18 mouse cellular contexts compared by ENCODE assay signal in genomic region chr13:99550060-99550459, GRCm38 (mm10). TPM values are rescaled to one million over a fixed set of nuclear protein-coding genes. Genes with fewer than 3 reads are reported as not detected.
DNase-seq lines count a peak whose midpoint lies in the region; ATAC-seq lines count a peak whose summit lies in the region.
"Had no signal": no experiment of that assay in that cellular context is flagged by ENCODE, and none has a peak within 500 bp of the region (broad histone marks: within the 10 kb centered on the region; RNA-seq: fewer than 3 reads in every experiment).

No protein-coding gene starts in this region.

- peak overlapping the region; percentile 72 for H3K27ac ChIP-seq in midbrain, embryonic 10.5 days (replicated peaks)
- no peak overlapping the region; the same call in 1 of the 2 replicates for H3K27ac ChIP-seq in midbrain, embryonic 11.5 days (ENCODE audit: low read depth, low read length)
- peak overlapping the region; percentile 73 for H3K27ac ChIP-seq in hindbrain, embryonic 12.5 days
- H3K27ac ChIP-seq in midbrain, embryonic 15.5 days = 0 out of 2 replicates have a peak overlapping the region, but pooled peaks have one; percentile 48
- H3K27ac ChIP-seq: heart, adult 2 months; intestine, embryonic 15.5 days; left cerebral cortex, adult 2 months; limb, embryonic 12.5 days; liver, embryonic 15.5 days; stomach, postnatal 0 days had no signal

- H3K36me3 ChIP-seq in midbrain, embryonic 10.5 days = no peaks in the 10 kb centered on the region
- no peaks in the 10 kb centered on the region for H3K36me3 ChIP-seq in midbrain, embryonic 11.5 days (ENCODE audit: control insufficient read depth, insufficient read depth, low read length)
- H3K36me3 ChIP-seq in hindbrain, embryonic 12.5 days = no peaks in the 10 kb centered on the region
- no peaks in the 10 kb centered on the region for H3K36me3 ChIP-seq in midbrain, embryonic 15.5 days (replicated peaks)
- H3K36me3 ChIP-seq: intestine, embryonic 15.5 days; limb, embryonic 12.5 days; liver, embryonic 15.5 days had no signal

- H3K4me2 ChIP-seq in midbrain, embryonic 11.5 days = no peak overlapping the region
- H3K4me2 ChIP-seq in hindbrain, embryonic 12.5 days (replicated peaks) = peak overlapping the region; percentile 19; the same call in 1 of the 2 replicates
- H3K4me2 ChIP-seq in midbrain, embryonic 15.5 days = no peak overlapping the region
- H3K4me2 ChIP-seq: intestine, embryonic 15.5 days; limb, embryonic 12.5 days; liver, embryonic 15.5 days had no signal

- no peak for ATAC-seq in midbrain, embryonic 11.5 days (ENCODE audit: low FRiP score)
- peak; percentile 24; the same call in 1 of the 2 replicates for ATAC-seq in hindbrain, embryonic 12.5 days (ENCODE audit: low FRiP score)
- ATAC-seq in midbrain, embryonic 15.5 days (replicated peaks) = peak; percentile 62; the same call in 1 of the 2 replicates
- ATAC-seq in monocyte, adult 5-6 weeks (replicated peaks; ENCODE audit: insufficient number of reproducible peaks, low FRiP score, low TSS enrichment, poor library complexity, severe bottlenecking) = no peak
- ATAC-seq: intestine, embryonic 15.5 days had no signal

- H3K9ac ChIP-seq in midbrain, embryonic 11.5 days (ENCODE audit: low read length) = no peak overlapping the region
- no peak overlapping the region for H3K9ac ChIP-seq in hindbrain, embryonic 12.5 days
- no peak overlapping the region; the same call in 1 of the 2 replicates for H3K9ac ChIP-seq in midbrain, embryonic 15.5 days
- H3K9ac ChIP-seq: intestine, embryonic 15.5 days; limb, embryonic 12.5 days; liver, embryonic 15.5 days had no signal

- WGBS in midbrain, embryonic 10.5 days = 61% methylated on average over 4 of the region's 4 CpGs
- WGBS in midbrain, embryonic 11.5 days = 60% methylated on average over 4 of the region's 4 CpGs
- 46% methylated on average over 4 of the region's 4 CpGs for WGBS in hindbrain, embryonic 12.5 days
- WGBS in midbrain, embryonic 15.5 days = 33% methylated on average over 4 of the region's 4 CpGs

- no peaks in the 10 kb centered on the region for H3K27me3 ChIP-seq in midbrain, embryonic 10.5 days (ENCODE audit: low read depth, poor library complexity, severe bottlenecking)
- no peaks in the 10 kb centered on the region for H3K27me3 ChIP-seq in midbrain, embryonic 11.5 days (ENCODE audit: control insufficient read depth, insufficient read depth, low read length)
- H3K27me3 ChIP-seq in hindbrain, embryonic 12.5 days = no peaks in the 10 kb centered on the region
- H3K27me3 ChIP-seq in midbrain, embryonic 15.5 days (replicated peaks) = no peaks in the 10 kb centered on the region
- H3K27me3 ChIP-seq: intestine, embryonic 15.5 days; limb, embryonic 12.5 days; liver, embryonic 15.5 days had no signal

- no peak overlapping the region for H3K4me3 ChIP-seq in midbrain, embryonic 10.5 days
- no peak overlapping the region for H3K4me3 ChIP-seq in midbrain, embryonic 11.5 days (ENCODE audit: low read depth, low read length)
- no peak overlapping the region for H3K4me3 ChIP-seq in hindbrain, embryonic 12.5 days
- H3K4me3 ChIP-seq in midbrain, embryonic 15.5 days = no peak overlapping the region
- H3K4me3 ChIP-seq: heart, adult 2 months; intestine, embryonic 15.5 days; left cerebral cortex, adult 2 months; limb, embryonic 12.5 days; liver, embryonic 15.5 days; megakaryocyte, embryonic 14.5 days had no signal

- H3K9me3 ChIP-seq in midbrain, embryonic 10.5 days (replicated peaks) = no peaks in the 10 kb centered on the region
- H3K9me3 ChIP-seq in midbrain, embryonic 11.5 days (ENCODE audit: control insufficient read depth, low read length) = no peaks in the 10 kb centered on the region
- H3K9me3 ChIP-seq in hindbrain, embryonic 12.5 days (replicated peaks) = no peaks in the 10 kb centered on the region
- H3K9me3 ChIP-seq in midbrain, embryonic 15.5 days = no peaks in the 10 kb centered on the region
- H3K9me3 ChIP-seq: intestine, embryonic 15.5 days; limb, embryonic 12.5 days; liver, embryonic 15.5 days; megakaryocyte, embryonic 14.5 days had no signal

- no peak for DNase-seq in midbrain, embryonic 10.5 days (ENCODE audit: low spot score)
- DNase-seq in midbrain, embryonic 11.5 days (ENCODE audit: low spot score, missing footprints) = no peak
- no peak for DNase-seq in MN1 (ENCODE audit: low spot score)
- no peak for DNase-seq in thymus, postnatal 0 days (ENCODE audit: low spot score)
- DNase-seq: cerebellum, adult 11-12 months; heart, adult 2 months; heart, postnatal 14 days; lung, postnatal 10 days; thymus, postnatal 36 days had no signal

- peaks cover 49% of the 10 kb centered on the region for H3K4me1 ChIP-seq in midbrain, embryonic 10.5 days
- peaks cover 16% of the 10 kb centered on the region for H3K4me1 ChIP-seq in midbrain, embryonic 11.5 days (ENCODE audit: control insufficient read depth, insufficient read depth, low read length)
- H3K4me1 ChIP-seq in hindbrain, embryonic 12.5 days = peaks cover 30% of the 10 kb centered on the region
- H3K4me1 ChIP-seq in midbrain, embryonic 15.5 days = peaks cover 18% of the 10 kb centered on the region
- H3K4me1 ChIP-seq: liver, embryonic 15.5 days; megakaryocyte, embryonic 14.5 days had no signal

RNA-seq across cellular contexts. Expression of gene Map1b, which starts 33.7 kb away (rescaled TPM):
- 665 and 916 TPM in 2 replicates for polyA plus RNA-seq in midbrain, embryonic 10.5 days (2016; fragmentation: Nextera tagmentation; extraction: Ambion mirVana)
- polyA plus RNA-seq in midbrain, embryonic 11.5 days (2014; fragmentation: Nextera tagmentation; extraction: Ambion mirVana) = 911 and 979 TPM in 2 replicates
- 1,280 and 1,328 TPM in 2 replicates for polyA plus RNA-seq in hindbrain, embryonic 12.5 days (2016; fragmentation: Nextera tagmentation; extraction: Ambion mirVana)
- polyA plus RNA-seq in midbrain, embryonic 15.5 days (2015; fragmentation: Nextera tagmentation; extraction: Ambion mirVana) = 2,126 and 2,223 TPM in 2 replicates
- total RNA-seq in monocyte, adult 5-6 weeks (2017) = 0.11 to 0.19 TPM (median 0.19 TPM) in 3 replicates
- 4.0 and 5.8 TPM in 2 replicates for polyA plus RNA-seq in thymus, postnatal 0 days (2015; fragmentation: Nextera tagmentation; extraction: Ambion mirVana)

Comparison
In these comparisons a context has a peak if more than half of its experiments do, and no peak if none do; other contexts are left out.
1. ATAC-seq: peak in hindbrain, embryonic 12.5 days (single experiment) and midbrain, embryonic 15.5 days (single experiment); none in midbrain, embryonic 11.5 days (single experiment) and monocyte, adult 5-6 weeks (single experiment).
2. RNA of gene Map1b, which starts 33.7 kb away (polyA plus RNA-seq): 2,126 to 2,223 TPM in midbrain, embryonic 15.5 days, 1,280 to 1,328 TPM in hindbrain, embryonic 12.5 days, 911 to 979 TPM in midbrain, embryonic 11.5 days and 665 to 916 TPM in midbrain, embryonic 10.5 days; 4.0 to 5.8 TPM in thymus, postnatal 0 days; every median in the first group is over 10 times any median in the second.